Mouse (Mus musculus) ES-CJ7 (cell line): ENCODE data around the gene Porcn.

Experiments
- DNase-seq: peaks from one replicate; pipeline ENCODE4 v3.0.0; 2011; ENCODE audit warnings: low read depth, low spot score

Porcn gene

GRCm38 (mm10) chrX:8206694-8207197, 421 bp upstream of the Porcn start:
- peak; percentile 77 for DNase-seq

- no peak for DNase-seq
Measured at GRCm38 (mm10) chrX:8205551-8205950, 774 bp downstream of the Porcn start.

- DNase-seq, result peak; percentile 51
Measured at GRCm38 (mm10) chrX:8205088-8205487, 1.2 kb downstream of the Porcn start.

- no peak for DNase-seq
Measured at GRCm38 (mm10) chrX:8204076-8204475, 2.2 kb downstream of the Porcn start.

GRCm38 (mm10) chrX:8203105-8203504, 3.2 kb downstream of the Porcn start:
- DNase-seq, result no peak

- no peak for DNase-seq
Measured at GRCm38 (mm10) chrX:8193419-8193723, 13.0 kb downstream of the Porcn start, which contains the start of gene Ebp. TSS of gene Ebp (minus strand) at chrX:8193512.

GRCm38 (mm10) chrX:8192640-8193418, 13.5 kb downstream of the Porcn start:
- DNase-seq, result peak; percentile 87

GRCm38 (mm10) chrX:8192126-8192639, 14.1 kb downstream of the Porcn start:
- DNase-seq, result no peak

- DNase-seq, result peak; percentile 89
Measured at GRCm38 (mm10) chrX:8182871-8183540, 23.3 kb downstream of the Porcn start.

GRCm38 (mm10) chrX:8179646-8180045, 26.7 kb downstream of the Porcn start:
- DNase-seq, result no peak

GRCm38 (mm10) chrX:8178871-8179270, 27.5 kb downstream of the Porcn start:
- no peak for DNase-seq

GRCm38 (mm10) chrX:8175504-8176385, 30.6 kb downstream of the Porcn start, which contains the start of gene Tbc1d25:
TSS of gene Tbc1d25 (minus strand) at chrX:8176181.
- peak; percentile 91 for DNase-seq

- no peak for DNase-seq
Measured at GRCm38 (mm10) chrX:8175169-8175503, 31.2 kb downstream of the Porcn start.

GRCm38 (mm10) chrX:8167716-8168647, 38.3 kb downstream of the Porcn start:
- DNase-seq, result peak; percentile 74

GRCm38 (mm10) chrX:8164471-8164870, 41.9 kb downstream of the Porcn start:
- DNase-seq, result no peak

- no peak for DNase-seq
Measured at GRCm38 (mm10) chrX:8163076-8163475, 43.2 kb downstream of the Porcn start.

- peak; percentile 90 for DNase-seq
Measured at GRCm38 (mm10) chrX:8145153-8145991, 61.0 kb downstream of the Porcn start, which contains the start of gene Rbm3. TSS of gene Rbm3 (minus strand) at chrX:8145880.
